Mouse (Mus musculus) mouse trophoblast stem cell (cell line): ENCODE data around the gene Mrgprb5.
"Not testable (repeated sequence)": the region's sequence is repeated elsewhere in the genome, so short reads cannot be mapped to it uniquely, and the experiment has no call there.

Experiments
- in situ Hi-C, 2 experiments: fragments of 300-500 bp; cut with MseI, MboI; formaldehyde crosslinking; loops; 2 replicates in 1 of 2; 3 replicates in 1 of 2; pipeline ENCODE4 v1.15.1; 2025

The Mrgprb5 gene

GRCm38 (mm10) chr7:48168919-48169318 lies at the start of gene Mrgprb5:
Gene Mrgprb5 (minus strand): TSS chr7:48169019.
- in situ Hi-C loops = no loop called here

DNA sequence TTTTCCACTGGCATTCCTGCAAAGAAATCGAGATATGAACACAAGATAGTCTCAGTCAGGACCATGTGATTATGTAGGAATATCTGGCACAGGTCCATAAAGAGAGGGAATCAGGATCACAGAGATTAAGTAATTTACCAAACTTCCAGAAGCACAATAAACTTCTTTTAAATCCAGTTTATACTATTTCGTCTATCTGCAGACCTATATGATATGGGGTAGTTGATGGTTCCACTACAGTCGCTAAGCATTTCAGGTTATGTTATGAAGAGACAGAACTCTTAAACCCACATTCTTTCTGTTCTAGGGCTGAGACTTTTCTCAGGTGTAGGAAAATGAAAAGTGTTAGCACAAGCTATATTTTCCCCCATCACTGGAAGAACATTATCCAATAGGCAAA lies 30.4 kb upstream of the Mrgprb5 start, which contains the start of gene Mrgprb4:
TSS of gene Mrgprb4 (minus strand) at position 101 of the 400 bp plus-strand sequence.
- in situ Hi-C loops = no loop called here

DNA sequence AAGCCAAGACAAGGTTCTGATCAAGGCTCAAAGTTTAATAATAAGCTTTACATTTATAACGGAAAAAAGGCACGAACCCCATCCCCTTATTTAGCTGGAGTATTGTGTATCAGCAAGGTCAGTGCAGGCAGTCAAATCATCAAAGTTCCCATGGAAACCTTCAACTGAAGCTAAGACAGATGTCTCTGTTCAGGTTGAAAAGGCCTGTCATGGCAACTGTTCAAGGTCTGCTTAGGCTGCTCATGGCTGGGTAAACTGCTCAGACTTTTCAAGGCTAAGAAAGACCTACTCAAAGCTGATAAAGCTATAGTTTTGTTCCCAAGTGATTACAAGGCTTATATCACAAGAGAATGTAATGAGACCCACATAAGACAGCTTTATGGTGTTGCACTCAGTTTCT lies 1.3 kb downstream of the Mrgprb5 start:
- in situ Hi-C loops = no loop called here

DNA sequence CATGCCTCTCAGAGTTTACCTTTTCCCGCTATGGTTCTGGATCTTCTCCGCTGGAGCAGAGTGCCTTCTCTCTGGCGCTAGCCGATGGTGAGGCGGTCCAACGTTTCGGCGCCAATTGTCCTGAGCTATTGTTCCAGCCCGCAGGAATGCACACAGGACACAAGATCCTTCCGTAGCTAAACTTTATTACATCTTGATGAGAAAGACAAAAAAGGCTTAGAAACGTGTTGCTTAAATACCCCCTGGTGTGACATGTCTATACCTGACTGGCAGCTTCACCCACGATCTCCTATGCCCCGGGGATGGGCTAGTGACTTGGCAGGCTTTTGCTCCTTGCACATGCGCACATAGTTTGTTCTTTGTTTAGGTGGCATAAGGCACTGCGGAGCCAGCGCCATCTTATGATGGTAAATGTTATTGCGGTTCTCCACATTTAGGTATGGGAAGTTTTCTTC lies 30.5 kb downstream of the Mrgprb5 start:
- in situ Hi-C loops = no loop called here

DNA sequence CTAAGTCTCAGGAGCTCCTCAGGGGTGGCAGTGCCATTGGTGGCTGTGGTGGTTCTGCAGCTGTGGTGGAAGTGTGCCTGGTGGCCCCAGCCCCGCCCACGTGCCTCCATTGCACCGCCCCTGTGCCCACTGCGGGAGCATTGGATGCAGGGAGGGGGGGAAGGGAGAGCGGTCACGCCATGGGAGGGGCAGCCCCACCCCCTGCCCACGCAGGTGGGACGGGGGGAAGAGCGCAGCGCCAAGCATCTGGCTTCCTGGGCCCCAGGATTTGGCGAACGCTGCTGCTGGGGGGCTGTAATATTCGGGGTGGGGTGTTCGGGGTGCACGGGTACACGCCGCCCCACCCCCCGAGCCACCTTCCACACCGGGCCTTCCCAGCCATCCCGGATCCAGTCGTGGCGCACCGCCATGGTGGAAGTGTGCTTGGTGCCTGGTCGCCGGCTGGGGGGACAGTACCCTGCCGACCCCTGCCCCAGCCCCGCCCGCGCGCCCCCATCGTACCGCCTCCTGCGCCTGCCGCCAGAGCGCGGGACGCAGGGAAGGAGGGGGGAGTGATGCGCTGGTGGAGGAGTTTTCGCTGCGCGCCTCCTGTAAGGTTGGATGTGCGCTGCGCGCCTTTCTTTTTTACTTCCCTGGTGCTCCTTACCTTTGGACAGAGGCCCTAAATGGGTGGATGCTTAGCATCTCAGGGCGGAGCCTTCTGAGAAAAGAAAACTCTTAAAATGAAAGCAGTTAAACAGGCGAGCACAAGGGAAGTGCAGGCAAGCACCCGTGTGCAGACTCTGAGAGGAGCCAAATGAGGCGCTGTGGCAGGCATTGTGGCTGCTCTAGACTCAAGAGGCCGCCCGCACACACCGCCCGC lies 31.4 kb downstream of the Mrgprb5 start:
- in situ Hi-C loops = no loop called here

DNA sequence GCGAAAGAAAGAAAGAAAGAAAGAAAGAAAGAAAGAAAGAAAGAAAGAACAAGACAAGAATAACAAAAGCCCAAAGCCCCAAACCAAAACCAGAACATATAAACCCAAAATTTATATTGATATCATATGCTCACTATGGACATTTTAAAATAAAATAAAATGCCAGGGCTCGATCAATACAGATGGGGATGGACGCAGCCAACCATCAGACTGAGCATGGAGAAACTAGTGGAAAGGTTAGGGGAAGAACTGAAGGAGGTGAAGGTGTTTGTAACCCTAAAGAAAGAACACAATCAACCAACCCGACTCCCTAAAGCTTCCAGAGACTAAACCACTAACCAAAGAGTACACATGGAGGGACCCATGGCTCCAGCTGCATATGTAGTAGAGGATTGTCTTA lies 36.1 kb downstream of the Mrgprb5 start:
- in situ Hi-C loops = no loop called here

DNA sequence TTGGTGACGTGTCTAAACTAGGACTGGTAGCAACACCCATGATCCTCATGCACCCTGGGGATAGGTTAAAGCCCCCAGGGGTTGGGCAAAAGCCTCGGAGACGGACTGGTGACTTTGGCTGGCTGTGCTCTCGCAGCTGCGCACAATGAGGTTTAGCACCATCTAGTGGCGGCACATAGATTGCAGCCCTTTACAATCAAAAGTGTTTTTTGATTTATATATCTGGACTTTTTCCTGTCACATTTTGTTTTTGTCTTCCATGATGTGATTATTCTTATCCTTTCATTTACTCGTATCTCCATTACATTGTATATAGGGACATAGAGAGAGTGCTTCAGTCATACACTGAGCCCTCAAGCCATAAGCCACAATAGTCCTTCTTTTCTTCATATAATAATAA lies 36.6 kb downstream of the Mrgprb5 start:
- in situ Hi-C loops = not testable (repeated sequence)

DNA sequence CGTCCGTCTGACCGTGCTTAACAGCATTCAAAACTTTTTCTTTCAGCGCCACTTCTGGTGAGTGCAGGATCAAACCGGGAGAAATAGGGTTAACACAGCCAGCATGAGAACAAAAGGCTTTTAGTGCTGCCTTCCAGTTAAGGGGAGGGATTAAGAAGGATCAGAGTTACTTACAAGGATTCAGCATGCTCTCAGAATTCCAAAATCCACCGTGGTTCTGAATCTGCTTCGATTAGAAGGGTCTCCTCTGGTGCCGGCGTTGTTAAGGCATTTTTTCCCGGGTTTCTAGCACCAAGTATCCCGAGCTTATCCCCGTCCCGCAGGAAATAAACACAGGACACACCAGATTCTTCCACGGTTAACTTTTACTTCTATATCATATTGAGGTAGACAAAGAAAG lies 37.0 kb downstream of the Mrgprb5 start:
- in situ Hi-C loops = not testable (repeated sequence)

GRCm38 (mm10) chr7:48123806-48124205 lies 45.0 kb downstream of the Mrgprb5 start:
- in situ Hi-C loops = loop anchor here in 1 of 2 experiments (25.0 kb wide), 1 partner anchor 287 kb away; no protein-coding TSS in a partner anchor
